Mouse (Mus musculus) neural tube, embryonic 10.5 days (tissue): ENCODE results near the gene Entpd7.

Experiments
- DNase-seq: peaks from one replicate; pipeline ENCODE4 v3.0.0-alpha.2; 2017; ENCODE audit warnings: low spot score; ENCODE audit errors: extremely low spot score

The Entpd7 gene

GRCm38 (mm10) chr19:43689419-43690246, at the start of gene Entpd7:
Gene Entpd7 (plus strand): TSS chr19:43689672.
- DNase-seq: peak; percentile 93

- no peak for DNase-seq
Measured at GRCm38 (mm10) chr19:43641833-43642232, 47.6 kb upstream of the Entpd7 start.

- no peak for DNase-seq
Measured at GRCm38 (mm10) chr19:43642843-43643242, 46.6 kb upstream of the Entpd7 start.

GRCm38 (mm10) chr19:43645508-43645907, 44.0 kb upstream of the Entpd7 start:
- no peak for DNase-seq

GRCm38 (mm10) chr19:43646852-43647251, 42.6 kb upstream of the Entpd7 start:
- no peak for DNase-seq

GRCm38 (mm10) chr19:43647261-43647660, 42.2 kb upstream of the Entpd7 start:
- DNase-seq: no peak

- no peak for DNase-seq
Measured at GRCm38 (mm10) chr19:43648343-43648742, 41.1 kb upstream of the Entpd7 start.

GRCm38 (mm10) chr19:43651241-43651785, 38.2 kb upstream of the Entpd7 start:
- DNase-seq: no peak

GRCm38 (mm10) chr19:43655735-43656492, 33.6 kb upstream of the Entpd7 start:
- DNase-seq: peak; percentile 61

GRCm38 (mm10) chr19:43659632-43660031, 29.8 kb upstream of the Entpd7 start:
- no peak for DNase-seq

GRCm38 (mm10) chr19:43660774-43661173, 28.7 kb upstream of the Entpd7 start:
- no peak for DNase-seq

GRCm38 (mm10) chr19:43662176-43662967, 27.1 kb upstream of the Entpd7 start:
- DNase-seq: peak; percentile 40

GRCm38 (mm10) chr19:43663471-43663870, 26.0 kb upstream of the Entpd7 start:
- DNase-seq: no peak

GRCm38 (mm10) chr19:43665441-43666048, 23.9 kb upstream of the Entpd7 start:
- peak; percentile 48 for DNase-seq

- DNase-seq: no peak
Measured at GRCm38 (mm10) chr19:43666661-43667429, 22.6 kb upstream of the Entpd7 start.

GRCm38 (mm10) chr19:43667430-43667809, 22.1 kb upstream of the Entpd7 start:
- no peak for DNase-seq

- DNase-seq: no peak
Measured at GRCm38 (mm10) chr19:43669136-43669759, 20.2 kb upstream of the Entpd7 start.

- DNase-seq: no peak
Measured at GRCm38 (mm10) chr19:43671054-43671453, 18.4 kb upstream of the Entpd7 start.

GRCm38 (mm10) chr19:43673513-43674315, 15.8 kb upstream of the Entpd7 start:
- DNase-seq: no peak
